Mouse (Mus musculus) limb, embryonic 10.5 days (tissue): ENCODE data around the gene Ociad2. TPM values are rescaled to one million over a fixed set of nuclear protein-coding genes. Genes with fewer than 3 reads are reported as not detected.

ENCODE experiments used
- DNase-seq: peaks from one replicate; pipeline ENCODE4 v3.0.0-alpha.2; 2017; ENCODE audit warnings: low spot score
- H3K27ac ChIP-seq: fragments of 300-500 bp; sonication (generic); 2 replicates; pipeline ENCODE4 v1.5.1; 2016; ENCODE audit warnings: mild to moderate bottlenecking
- H3K27me3 ChIP-seq: fragments of 300-500 bp; sonication (generic); 2 replicates; pipeline ENCODE4 v1.6.1; 2016; ENCODE audit warnings: low read depth, mild to moderate bottlenecking; ENCODE audit not compliant: poor library complexity, severe bottlenecking
- H3K36me3 ChIP-seq: fragments of 300-500 bp; sonication (generic); 2 replicates; pipeline ENCODE4 v1.6.1; 2016; ENCODE audit warnings: mild to moderate bottlenecking, moderate library complexity
- H3K4me1 ChIP-seq: fragments of 300-500 bp; sonication (generic); 2 replicates; pipeline ENCODE4 v1.6.1; 2016
- H3K4me3 ChIP-seq: fragments of 300-500 bp; sonication (generic); 2 replicates; pipeline ENCODE4 v1.5.1; 2016; ENCODE audit warnings: mild to moderate bottlenecking, moderate library complexity
- H3K9me3 ChIP-seq: fragments of 300-500 bp; sonication (generic); replicated peaks from 2 replicates; pipeline ENCODE4 v1.6.1; 2016; ENCODE audit warnings: mild to moderate bottlenecking
- WGBS: fragments of 180-500 bp; shearing (Covaris S2); methylation state at CpG from one replicate; pipeline ENCODE4 v1.1.7; 2016; 5-methylcytosine and 5-hydroxymethylcytosine counted together
- polyA plus RNA-seq: library from polyadenylated mRNA; unstranded; fragments of >200 nt; fragmentation: Nextera tagmentation; extraction: Ambion mirVana; gene quantifications from 2 replicates; pipeline ENCODE4 v1.2.1, GENCODE M21; 2016

The Ociad2 gene
- polyA plus RNA-seq, 1 experiment from 2014 or later, result 6.0 TPM

- Histone ChIP-seq H3K36me3 (no peaks in the 10 kb centered on the region), H3K9me3 (no peaks in the 10 kb centered on the region), H3K4me3 (no peak overlapping the region), H3K27me3 (no peaks in the 10 kb centered on the region), H3K27ac (no peak overlapping the region), H3K4me1 (no peaks in the 10 kb centered on the region)
- WGBS, result 87% methylated on average over 4 of the region's 4 CpGs
- DNase-seq, result no peak
Observed at GRCm38 (mm10) chr5:73367906-73368305, 27.1 kb upstream of the Ociad2 start.

GRCm38 (mm10) chr5:73364107-73364864 is 23.5 kb upstream of the Ociad2 start:
- no peak for DNase-seq
- WGBS, result 89% methylated on average over 2 of the region's 2 CpGs
- Histone ChIP-seq H3K27ac (no peak overlapping the region), H3K9me3 (no peaks in the 10 kb centered on the region), H3K4me1 (peaks cover 4% of the 10 kb centered on the region), H3K36me3 (no peaks in the 10 kb centered on the region), H3K27me3 (0 out of 2 replicates have a peak, but pooled peaks cover 11% of the 10 kb centered on the region), H3K4me3 (no peak overlapping the region)

GRCm38 (mm10) chr5:73362791-73363190 is 22.0 kb upstream of the Ociad2 start:
- 93% methylated on average over 5 of the region's 5 CpGs for WGBS
- H3K27me3 ChIP-seq, result 0 out of 2 replicates have a peak, but pooled peaks cover 15% of the 10 kb centered on the region
- H3K4me1 ChIP-seq, result peaks cover 4% of the 10 kb centered on the region

GRCm38 (mm10) chr5:73362338-73362737 is 21.5 kb upstream of the Ociad2 start:
- no peak overlapping the region for H3K4me3 ChIP-seq
- peaks cover 4% of the 10 kb centered on the region for H3K4me1 ChIP-seq
- H3K27ac ChIP-seq, result no peak overlapping the region
- H3K27me3 ChIP-seq, result 0 out of 2 replicates have a peak, but pooled peaks cover 15% of the 10 kb centered on the region
- 91% methylated on average over 7 of the region's 7 CpGs for WGBS
- no peaks in the 10 kb centered on the region for H3K36me3 ChIP-seq
- DNase-seq, result no peak
- H3K9me3 ChIP-seq, result no peaks in the 10 kb centered on the region

More at GRCm38 (mm10) chr5:73362791-73363190, 22.0 kb upstream of the Ociad2 start:
- no peaks in the 10 kb centered on the region for H3K9me3 ChIP-seq
- DNase-seq, result no peak
- no peak overlapping the region for H3K27ac ChIP-seq
- H3K36me3 ChIP-seq, result no peaks in the 10 kb centered on the region
- no peak overlapping the region for H3K4me3 ChIP-seq

- H3K4me1 ChIP-seq, result peaks cover 4% of the 10 kb centered on the region
- H3K4me3 ChIP-seq, result no peak overlapping the region; the same call in 1 of the 2 replicates
- DNase-seq, result no peak
- no peaks in the 10 kb centered on the region for H3K36me3 ChIP-seq
- 31% methylated on average over 12 of the region's 12 CpGs for WGBS
- 0 out of 2 replicates have a peak, but pooled peaks cover 15% of the 10 kb centered on the region for H3K27me3 ChIP-seq
- no peak overlapping the region for H3K27ac ChIP-seq
- no peaks in the 10 kb centered on the region for H3K9me3 ChIP-seq
Observed at GRCm38 (mm10) chr5:73360240-73360639, 19.4 kb upstream of the Ociad2 start.

- no peak overlapping the region; the same call in 1 of the 2 replicates for H3K4me3 ChIP-seq
- H3K36me3 ChIP-seq, result no peaks in the 10 kb centered on the region
- no peak for DNase-seq
- H3K27ac ChIP-seq, result no peak overlapping the region
- H3K9me3 ChIP-seq, result no peaks in the 10 kb centered on the region
- 0 out of 2 replicates have a peak, but pooled peaks cover 15% of the 10 kb centered on the region for H3K27me3 ChIP-seq
- WGBS, result 41% methylated on average over 12 of the region's 12 CpGs
- peaks cover 4% of the 10 kb centered on the region for H3K4me1 ChIP-seq
Observed at GRCm38 (mm10) chr5:73359752-73360141, 18.9 kb upstream of the Ociad2 start.

- no peaks in the 10 kb centered on the region for H3K36me3 ChIP-seq
- 80% methylated on average over 6 of the region's 6 CpGs for WGBS
- H3K4me3 ChIP-seq, result no peak overlapping the region
Observed at GRCm38 (mm10) chr5:73359134-73359751, 18.4 kb upstream of the Ociad2 start.

GRCm38 (mm10) chr5:73355393-73355792 is 14.6 kb upstream of the Ociad2 start:
- H3K27ac ChIP-seq, result no peak overlapping the region
- H3K27me3 ChIP-seq, result 0 out of 2 replicates have a peak, but pooled peaks cover 11% of the 10 kb centered on the region
- peaks cover 4% of the 10 kb centered on the region for H3K4me1 ChIP-seq
- no peaks in the 10 kb centered on the region for H3K36me3 ChIP-seq
- DNase-seq, result no peak
- H3K4me3 ChIP-seq, result no peak overlapping the region
- 74% methylated on average over 5 of the region's 5 CpGs for WGBS
- no peaks in the 10 kb centered on the region for H3K9me3 ChIP-seq

More at GRCm38 (mm10) chr5:73359134-73359751, 18.4 kb upstream of the Ociad2 start:
- no peaks in the 10 kb centered on the region for H3K9me3 ChIP-seq
- H3K27me3 ChIP-seq, result 0 out of 2 replicates have a peak, but pooled peaks cover 15% of the 10 kb centered on the region
- peaks cover 4% of the 10 kb centered on the region for H3K4me1 ChIP-seq
- H3K27ac ChIP-seq, result no peak overlapping the region
- no peak for DNase-seq

- no peaks in the 10 kb centered on the region for H3K36me3 ChIP-seq
- H3K4me3 ChIP-seq, result no peak overlapping the region
- H3K27ac ChIP-seq, result no peak overlapping the region
- 88% methylated on average over 3 of the region's 3 CpGs for WGBS
- no peak for DNase-seq
- no peaks in the 10 kb centered on the region for H3K4me1 ChIP-seq
- 0 out of 2 replicates have a peak, but pooled peaks cover under 1% of the 10 kb centered on the region for H3K27me3 ChIP-seq
- no peaks in the 10 kb centered on the region for H3K9me3 ChIP-seq
Observed at GRCm38 (mm10) chr5:73353978-73354377, 13.2 kb upstream of the Ociad2 start.

- Histone ChIP-seq H3K27me3 (no peaks in the 10 kb centered on the region), H3K9me3 (no peaks in the 10 kb centered on the region), H3K4me1 (no peaks in the 10 kb centered on the region), H3K4me3 (no peak overlapping the region), H3K27ac (no peak overlapping the region), H3K36me3 (no peaks in the 10 kb centered on the region)
- no peak for DNase-seq
- 87% methylated on average over 7 of the region's 7 CpGs for WGBS
Observed at GRCm38 (mm10) chr5:73353519-73353918, 12.7 kb upstream of the Ociad2 start.

GRCm38 (mm10) chr5:73351796-73352195 is 11.0 kb upstream of the Ociad2 start:
- Histone ChIP-seq H3K4me3 (no peak overlapping the region), H3K4me1 (no peaks in the 10 kb centered on the region)
- WGBS, result 86% methylated on average over 1 of the region's 1 CpGs

GRCm38 (mm10) chr5:73349514-73349913 is 8.7 kb upstream of the Ociad2 start:
- no peak for DNase-seq
- Histone ChIP-seq H3K27me3 (0 out of 2 replicates have a peak, but pooled peaks cover 9% of the 10 kb centered on the region), H3K36me3 (no peaks in the 10 kb centered on the region), H3K4me3 (no peak overlapping the region), H3K9me3 (no peaks in the 10 kb centered on the region), H3K27ac (no peak overlapping the region), H3K4me1 (no peaks in the 10 kb centered on the region)
- WGBS, result 77% methylated on average over 5 of the region's 5 CpGs

More at GRCm38 (mm10) chr5:73351796-73352195, 11.0 kb upstream of the Ociad2 start:
- DNase-seq, result no peak
- Histone ChIP-seq H3K27me3 (0 out of 2 replicates have a peak, but pooled peaks cover 8% of the 10 kb centered on the region), H3K27ac (no peak overlapping the region), H3K9me3 (no peaks in the 10 kb centered on the region), H3K36me3 (no peaks in the 10 kb centered on the region)

GRCm38 (mm10) chr5:73345254-73345653 is 4.4 kb upstream of the Ociad2 start:
- 92% methylated on average over 4 of the region's 4 CpGs for WGBS
- no peaks in the 10 kb centered on the region for H3K9me3 ChIP-seq
- DNase-seq, result no peak
- H3K4me3 ChIP-seq, result no peak overlapping the region
- H3K27me3 ChIP-seq, result 0 out of 2 replicates have a peak, but pooled peaks cover 16% of the 10 kb centered on the region
- H3K27ac ChIP-seq, result no peak overlapping the region
- no peaks in the 10 kb centered on the region for H3K36me3 ChIP-seq
- no peaks in the 10 kb centered on the region for H3K4me1 ChIP-seq
